Mouse (Mus musculus) central nervous system, embryonic 18 days (tissue): ENCODE measurements around the gene Tmem229a. TPM values are rescaled to one million over a fixed set of nuclear protein-coding genes. Genes with fewer than 3 reads are reported as not detected.

Source experiments
- polyA plus RNA-seq: library from polyadenylated mRNA; depleted of rRNA; stranded (reverse); fragments of >200 nt; gene quantifications from 2 replicates; pipeline ENCODE4 v1.2.3, GENCODE M21; 2012; rRNA removed

The Tmem229a gene
- polyA plus RNA-seq = 5.7 and 7.2 TPM in 2 replicates

GRCm38 (mm10) chr6:24955946-24956585 lies at the start of gene Tmem229a:
Gene Tmem229a, minus strand, starts transcription at chr6:24956297.

Other genes with a start within 250 kb of the Tmem229a start
- gene Hyal6, start 223.1 kb downstream of the Tmem229a start, polyA plus RNA-seq = not detected in 2 replicates
- gene Hyal4, start 208.0 kb downstream of the Tmem229a start, polyA plus RNA-seq = not detected in 2 replicates
- not detected in 2 replicates for gene Spam1, start 165.1 kb downstream of the Tmem229a start, polyA plus RNA-seq
- gene Hyal5, start 98.3 kb downstream of the Tmem229a start, polyA plus RNA-seq = not detected in 2 replicates